Mouse (Mus musculus) natural killer cell, adult 2 months (primary cell): ENCODE measurements around the gene Dbndd2.
A peak's percentile ranks its signal among the peaks of the same experiment; 100 is the strongest.

Experiments used
- DNase-seq, 2 experiments: peaks; one replicate each; pipeline ENCODE4 v3.0.0; 2022; ENCODE audit warnings: low spot score in 2 of 2

Dbndd2 gene

DNA sequence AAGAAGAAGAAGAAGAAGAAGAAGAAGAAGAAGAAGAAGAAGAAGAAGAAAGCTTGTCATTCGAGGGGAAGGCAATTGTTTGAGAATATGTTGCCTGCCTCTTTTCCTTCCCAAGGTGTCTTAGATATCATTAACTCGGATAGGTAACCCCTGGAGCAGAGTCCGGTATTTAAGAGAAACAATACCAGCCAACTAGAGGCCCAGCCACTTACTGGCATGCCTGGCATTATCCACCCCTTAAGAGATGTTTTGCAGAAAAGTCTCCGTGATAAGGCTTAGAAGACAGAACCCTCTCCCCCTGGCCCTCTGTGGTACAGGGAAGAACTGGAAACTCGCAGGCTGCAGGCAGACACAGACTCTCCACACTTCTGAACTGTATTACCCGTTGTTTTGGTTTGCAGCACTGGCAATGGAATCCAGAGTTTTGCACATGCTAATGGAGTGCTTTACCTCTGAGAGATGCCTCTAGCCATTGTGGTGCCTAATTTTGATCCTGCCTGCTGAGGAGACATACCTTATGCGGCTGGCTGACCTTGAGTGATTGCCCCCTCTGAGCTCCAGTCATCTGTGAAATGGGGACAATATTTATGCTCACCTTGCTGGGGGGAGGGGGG is 31.9 kb upstream of the Dbndd2 start:
- no peak for DNase-seq

- DNase-seq = no peak
Observed at GRCm38 (mm10) chr2:164454846-164455245, 31.1 kb upstream of the Dbndd2 start.

GRCm38 (mm10) chr2:164455421-164456190 is 30.3 kb upstream of the Dbndd2 start:
- no peak for DNase-seq

DNA sequence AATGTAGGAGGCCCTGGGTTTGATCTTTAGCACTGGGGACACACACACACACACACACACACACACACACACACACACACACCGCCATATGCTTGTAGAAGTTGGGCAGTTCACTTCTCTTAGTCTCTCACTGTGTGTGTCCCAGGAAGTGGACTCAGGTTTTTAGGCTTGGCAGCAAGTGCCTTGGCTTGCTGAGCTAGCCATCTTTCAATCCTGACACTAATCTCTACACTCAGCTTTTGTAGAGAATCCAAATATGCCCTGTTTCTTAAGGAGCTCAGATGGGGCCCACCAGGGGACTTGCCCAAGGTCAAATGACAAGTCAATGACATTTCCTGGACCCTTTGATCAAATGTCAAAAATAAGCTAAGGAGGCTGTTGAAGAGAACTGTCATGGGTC is 29.5 kb upstream of the Dbndd2 start:
- DNase-seq = no peak

- DNase-seq = peak; percentile 21 to 44
Observed at GRCm38 (mm10) chr2:164456864-164457300, 29.0 kb upstream of the Dbndd2 start, which contains the start of gene Sys1. Sys1 (plus strand) TSS chr2:164456964.

DNA sequence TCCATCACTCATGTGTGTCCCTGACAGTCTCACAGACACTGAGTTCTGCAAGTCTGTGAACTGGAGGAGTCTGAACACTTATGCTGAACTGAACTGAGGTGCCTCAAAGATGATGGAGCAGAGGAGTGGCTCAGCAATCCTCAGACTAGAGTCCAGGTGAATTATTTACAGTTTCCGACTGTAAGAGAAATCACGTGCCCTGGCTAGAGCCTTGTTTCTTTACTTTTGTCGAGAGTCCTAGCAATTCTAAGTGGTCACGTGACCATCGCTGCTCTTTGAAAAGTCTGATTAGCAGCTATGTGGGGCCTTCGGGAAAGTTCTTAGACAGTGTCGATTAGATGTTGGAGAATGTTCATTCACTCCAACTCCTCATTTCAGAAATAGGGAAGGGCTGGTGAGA is 28.0 kb upstream of the Dbndd2 start:
- DNase-seq = no peak

DNA sequence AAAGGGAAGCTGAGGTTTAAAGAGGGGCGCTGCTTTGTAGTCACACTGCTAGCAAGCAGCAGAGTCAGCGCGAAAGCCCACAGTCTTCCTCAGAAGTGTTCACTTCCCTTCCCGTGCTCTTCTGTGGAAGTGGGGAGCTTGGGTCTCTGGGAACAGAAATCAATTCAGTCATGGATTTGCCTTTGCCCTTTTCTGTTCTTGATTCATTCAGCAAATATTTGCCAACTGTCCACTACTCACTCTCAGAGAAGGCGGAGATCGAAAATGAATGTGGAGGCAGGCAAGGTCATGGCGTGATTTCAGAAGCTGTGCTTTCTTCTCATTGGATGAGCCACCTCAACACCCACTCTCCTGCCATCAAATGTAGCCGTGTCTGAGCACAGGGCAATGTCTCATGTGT is 27.4 kb upstream of the Dbndd2 start:
- no peak for DNase-seq

DNA sequence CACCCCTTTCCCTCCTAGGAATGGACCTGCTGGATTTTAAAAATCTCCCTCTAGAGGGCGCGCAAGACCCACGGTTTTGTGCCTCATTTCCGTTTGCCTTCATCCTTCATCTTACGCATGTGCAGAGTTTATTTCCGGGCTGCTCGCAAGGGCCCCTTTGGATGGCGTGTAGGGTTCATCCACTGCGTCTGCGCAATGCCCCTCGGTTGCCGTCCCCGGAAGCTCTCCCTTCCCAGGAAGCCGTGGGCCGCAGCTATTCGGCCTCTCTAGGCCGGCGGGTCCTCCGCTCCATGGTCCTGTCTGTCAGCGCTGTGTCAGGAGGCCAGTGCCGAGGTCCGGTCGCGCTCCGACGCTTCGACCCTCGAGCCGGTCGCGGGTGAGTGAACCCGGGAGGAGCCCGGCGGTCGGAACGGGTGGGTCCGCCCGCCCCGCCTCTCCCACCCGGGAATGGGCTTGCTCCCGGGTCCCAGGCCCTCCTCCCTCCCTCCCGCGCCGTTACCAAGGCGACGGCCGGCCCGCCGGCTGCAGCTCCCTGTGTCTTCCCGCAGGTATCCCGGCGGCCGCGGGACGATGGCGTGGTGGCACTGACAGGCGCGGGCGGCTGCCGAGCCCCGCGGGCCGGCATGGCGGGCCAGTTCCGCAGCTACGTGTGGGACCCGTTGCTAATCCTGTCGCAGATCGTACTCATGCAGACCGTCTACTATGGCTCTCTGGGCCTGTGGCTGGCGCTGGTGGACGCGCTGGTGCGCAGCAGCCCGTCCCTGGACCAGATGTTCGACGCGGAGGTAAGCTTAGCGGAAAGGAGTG is 25.0 kb upstream of the Dbndd2 start, which contains the start of gene Gm20458:
TSS of gene Gm20458 (plus strand) at position 223 of the 807 bp plus-strand sequence.
- DNase-seq = peak; percentile 95

- no peak for DNase-seq
Observed at GRCm38 (mm10) chr2:164465161-164465560, 20.7 kb upstream of the Dbndd2 start.

- no peak for DNase-seq
Observed at GRCm38 (mm10) chr2:164466787-164467186, 19.1 kb upstream of the Dbndd2 start.

GRCm38 (mm10) chr2:164470254-164470653 is 15.7 kb upstream of the Dbndd2 start:
- peak; percentile 34 to 57 for DNase-seq

DNA sequence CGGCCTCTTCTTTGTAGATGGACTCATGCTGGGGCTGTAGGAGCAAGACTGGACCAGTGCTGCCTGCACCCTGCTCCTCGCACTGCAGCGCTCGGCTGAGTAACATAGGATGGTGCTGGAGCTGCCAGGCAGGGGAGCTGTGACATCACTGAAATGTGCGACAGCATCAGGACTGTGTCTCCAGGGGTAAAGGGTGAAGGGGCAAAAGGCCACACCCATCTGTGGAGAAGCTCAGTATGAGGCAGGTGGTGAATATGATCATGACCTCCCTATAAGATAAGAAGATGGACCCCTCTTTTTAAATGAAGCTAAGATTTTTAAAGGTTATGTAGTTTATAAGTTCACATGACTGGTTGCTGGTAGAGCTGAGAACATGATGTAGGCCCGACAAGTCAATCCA is 12.3 kb upstream of the Dbndd2 start, which contains the start of gene Trp53tg5:
TSS of gene Trp53tg5 (minus strand) at position 101 of the 400 bp plus-strand sequence.
- DNase-seq = no peak

GRCm38 (mm10) chr2:164486258-164487114 is 580 bp downstream of the Dbndd2 start:
- DNase-seq = peak; percentile 11 to 32

GRCm38 (mm10) chr2:164487115-164487527 is 1.2 kb downstream of the Dbndd2 start:
- no peak for DNase-seq

DNA sequence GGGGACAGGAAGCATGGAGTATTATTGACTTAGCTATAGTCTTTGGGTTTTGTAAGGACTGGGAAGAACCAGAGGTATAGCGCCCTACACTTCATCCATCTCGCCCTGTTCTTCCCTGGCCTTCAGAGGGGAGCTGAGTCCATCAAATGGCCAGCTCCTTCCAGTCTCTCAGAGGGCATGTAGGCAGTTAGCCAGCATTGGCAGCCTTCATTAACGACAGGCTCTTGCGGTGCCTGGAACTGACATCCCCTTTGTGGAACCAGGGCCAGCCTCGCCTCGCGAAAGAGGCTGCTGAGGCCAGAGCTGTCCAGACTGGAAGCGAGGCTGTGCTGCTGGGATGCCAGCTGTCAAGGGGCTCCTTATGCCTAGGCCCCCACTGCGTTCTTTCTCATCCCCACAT is 1.9 kb downstream of the Dbndd2 start:
- DNase-seq = no peak

GRCm38 (mm10) chr2:164494126-164494525 is 8.2 kb downstream of the Dbndd2 start:
- DNase-seq = no peak

DNA sequence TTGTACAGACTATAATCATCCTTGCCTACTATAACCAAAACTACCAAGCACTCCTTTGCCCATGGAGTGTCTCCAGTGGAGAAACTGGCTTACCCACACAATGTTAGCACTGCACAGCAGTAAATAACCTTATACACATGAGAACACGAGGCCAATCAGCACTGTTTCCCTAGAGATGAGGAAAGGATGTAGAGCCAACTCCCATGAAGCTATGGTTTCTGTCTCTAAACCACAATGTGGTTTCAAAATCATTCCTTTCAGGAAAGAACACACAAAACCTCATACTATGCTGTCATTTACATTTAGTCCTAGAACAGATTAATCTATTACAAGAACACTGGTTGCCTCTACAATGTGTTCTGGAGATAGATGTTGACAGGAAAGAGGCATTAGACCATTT is 10.4 kb downstream of the Dbndd2 start:
- DNase-seq = no peak

GRCm38 (mm10) chr2:164496847-164497690 is 11.2 kb downstream of the Dbndd2 start, which contains the start of gene Pigt:
Pigt (plus strand) TSS chr2:164497520.
- peak; percentile 81 for DNase-seq

DNA sequence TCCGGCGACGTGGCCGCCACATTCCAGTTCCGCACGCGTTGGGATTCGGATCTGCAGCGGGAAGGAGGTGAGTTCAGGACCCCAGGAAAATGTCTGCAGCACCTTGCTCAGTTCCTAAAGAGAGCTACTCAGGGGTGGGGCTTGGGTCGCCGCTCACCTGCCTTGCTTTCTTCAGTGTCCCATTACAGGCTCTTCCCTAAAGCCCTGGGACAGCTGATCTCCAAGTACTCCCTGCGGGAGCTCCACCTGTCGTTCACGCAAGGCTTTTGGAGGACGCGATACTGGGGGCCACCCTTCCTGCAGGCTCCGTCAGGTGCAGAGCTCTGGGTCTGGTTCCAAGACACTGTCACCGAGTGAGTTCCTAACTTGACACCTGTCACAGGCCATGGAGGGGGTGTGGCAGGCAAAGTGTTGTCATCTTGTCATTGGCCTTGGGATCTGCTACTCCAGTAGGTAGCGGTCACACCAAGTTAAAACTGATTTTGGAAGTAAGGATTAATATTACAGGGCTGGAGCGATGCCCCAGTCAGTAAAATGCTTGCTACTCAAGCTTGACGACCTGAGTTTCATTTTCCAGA is 11.9 kb downstream of the Dbndd2 start:
- DNase-seq = no peak

- DNase-seq = no peak
Observed at GRCm38 (mm10) chr2:164499317-164499716, 13.4 kb downstream of the Dbndd2 start.
